Mouse (Mus musculus): ENCODE results near the gene Grid1.

DNA sequence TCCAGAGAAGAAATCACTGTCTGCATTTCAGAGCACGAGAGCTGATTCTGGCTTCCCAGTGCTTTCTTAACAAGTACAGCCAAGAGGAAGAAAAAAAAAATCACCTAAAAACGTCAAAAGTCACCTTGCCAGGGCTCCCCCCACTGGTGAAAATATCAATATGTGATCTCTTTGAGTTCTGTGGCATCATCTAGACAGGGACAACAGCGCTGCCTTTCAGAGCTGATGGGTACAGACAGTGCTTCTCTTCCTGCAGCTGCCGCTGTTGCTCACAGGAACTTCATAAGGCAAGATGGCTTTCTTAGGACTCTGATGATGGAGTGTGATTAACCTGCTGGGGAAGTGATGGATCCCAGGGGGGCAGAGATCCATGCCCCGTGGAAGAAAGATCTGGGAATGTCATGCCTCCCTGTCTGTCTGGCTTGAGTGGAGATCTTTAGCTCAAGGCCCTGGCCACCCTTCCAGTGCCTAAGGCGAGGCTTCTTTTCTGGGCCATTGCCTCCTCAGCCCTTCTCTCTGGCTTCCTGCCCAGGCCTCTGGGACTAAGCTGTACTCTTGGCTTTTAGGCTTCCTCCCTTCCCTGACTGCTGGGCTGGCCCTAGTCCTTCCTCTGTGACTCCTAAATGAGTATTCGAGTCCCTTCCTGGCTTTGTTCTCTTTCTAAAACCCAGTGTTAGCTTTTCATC lies 538.4 kb downstream of the Grid1 start:
- TF ChIP-seq CTCF (IDR thresholded peaks at IDR 0.05; ENCODE audit: low read depth, low read length): no peak
- no peak for TF ChIP-seq TAL1 (conservative IDR thresholded peaks at IDR 0.05; ENCODE audit: low read depth, low read length)
